Comparison of ENCODE assay signal across 18 mouse cellular contexts in the genomic region with DNA sequence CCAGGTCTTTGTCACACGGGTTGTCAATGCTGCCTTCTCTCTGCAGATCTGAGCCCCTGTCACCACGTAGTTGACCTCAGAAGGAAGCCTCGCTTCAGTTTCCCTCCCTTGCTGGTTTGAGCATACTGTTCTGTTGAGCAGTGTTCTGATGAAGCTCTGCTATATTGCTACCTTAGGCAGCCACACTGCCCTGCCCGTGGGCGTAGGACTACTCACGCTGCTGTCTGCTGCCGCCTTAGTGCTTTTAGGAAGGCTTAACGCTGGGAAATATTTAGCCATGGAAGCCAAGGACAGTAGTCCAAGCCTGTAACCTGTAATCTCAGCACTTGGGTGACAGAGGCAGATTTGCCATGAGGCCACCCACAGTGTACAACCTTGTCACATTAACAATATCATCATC. TPM values are rescaled to one million over a fixed set of nuclear protein-coding genes. Genes with fewer than 3 reads are reported as not detected.
DNase-seq lines count a peak whose midpoint lies in the region.
"Had no signal": no experiment of that assay in that cellular context is flagged by ENCODE, and none has a peak within 500 bp of the region (broad histone marks: within the 10 kb centered on the region; RNA-seq: fewer than 3 reads in every experiment).

No protein-coding gene starts in this region.

- H3K4me1 ChIP-seq in midbrain, embryonic 10.5 days: no peaks in the 10 kb centered on the region
- H3K4me1 ChIP-seq: embryonic facial prominence, embryonic 10.5 days; forebrain, embryonic 13.5 days; forebrain, embryonic 15.5 days had no signal

- H3K4me3 ChIP-seq in midbrain, embryonic 10.5 days: no peak overlapping the region
- H3K4me3 ChIP-seq: embryonic facial prominence, embryonic 10.5 days; embryonic facial prominence, embryonic 12.5 days; forebrain, embryonic 13.5 days; forebrain, embryonic 15.5 days had no signal

- WGBS in midbrain, embryonic 10.5 days: 91% methylated on average over 8 of the region's 8 CpGs

- H3K9me3 ChIP-seq in midbrain, embryonic 10.5 days (replicated peaks): no peaks in the 10 kb centered on the region
- H3K9me3 ChIP-seq: embryonic facial prominence, embryonic 10.5 days; embryonic facial prominence, embryonic 12.5 days; forebrain, embryonic 13.5 days; forebrain, embryonic 15.5 days had no signal

- no peak overlapping the region for H3K27ac ChIP-seq in midbrain, embryonic 10.5 days (replicated peaks)
- H3K27ac ChIP-seq: embryonic facial prominence, embryonic 10.5 days; embryonic facial prominence, embryonic 12.5 days; forebrain, embryonic 13.5 days; forebrain, embryonic 15.5 days had no signal

- 0 out of 2 replicates have a peak, but pooled peaks cover 3% of the 10 kb centered on the region for H3K36me3 ChIP-seq in midbrain, embryonic 10.5 days
- H3K36me3 ChIP-seq: embryonic facial prominence, embryonic 10.5 days; embryonic facial prominence, embryonic 12.5 days; forebrain, embryonic 15.5 days had no signal

- DNase-seq in right cerebral cortex, adult 18-20 months: peak; percentile 34
- DNase-seq in right cerebral cortex, postnatal 10 days (ENCODE audit: low spot score in 2 of 2): no peak
- peak; percentile 25 for DNase-seq in right cerebral cortex, postnatal 25 days
- no peak for DNase-seq in right cerebral cortex, postnatal 4 days
- no peak for DNase-seq in midbrain, embryonic 10.5 days (ENCODE audit: low spot score)
- DNase-seq: adrenal gland, adult 2 months; adrenal gland, postnatal 10 days; adrenal gland, postnatal 25 days; cerebellum, adult 11-12 months; cerebellum, adult 2 months; cerebellum, adult 9-10 months; cerebellum, postnatal 10 days; cerebellum, postnatal 25 days; forebrain, postnatal 0 days had no signal

- no peaks in the 10 kb centered on the region for H3K27me3 ChIP-seq in midbrain, embryonic 10.5 days (ENCODE audit: low read depth, poor library complexity, severe bottlenecking)
- H3K27me3 ChIP-seq: embryonic facial prominence, embryonic 12.5 days; forebrain, embryonic 13.5 days; forebrain, embryonic 15.5 days had no signal

RNA-seq across cellular contexts. Expression of a gene that starts 56.7 kb away (rescaled TPM):
- polyA plus RNA-seq in midbrain, embryonic 10.5 days (2016; fragmentation: Nextera tagmentation; extraction: Ambion mirVana): 154 and 165 TPM in 2 replicates

Comparison
In these comparisons a context has a peak if more than half of its experiments do, and no peak if none do; other contexts are left out.
1. DNase-seq: peak in right cerebral cortex, adult 18-20 months (single experiment) and right cerebral cortex, postnatal 25 days (single experiment); none in right cerebral cortex, postnatal 10 days (0 of 2), right cerebral cortex, postnatal 4 days (single experiment) and midbrain, embryonic 10.5 days (single experiment).